Mouse (Mus musculus) gastrocnemius, postnatal 4 days (tissue): ENCODE measurements around the gene Cdh13. TPM values are rescaled to one million over a fixed set of nuclear protein-coding genes. Genes with fewer than 3 reads are reported as not detected.
A peak's percentile ranks its signal among the peaks of the same experiment; 100 is the strongest.

ENCODE experiments used
- DNase-seq, 2 experiments: peaks; one replicate each; pipeline ENCODE4 v3.0.0; 2021 to 2022; ENCODE audit warnings: low spot score in 2 of 2, mixed read lengths in 2 of 2
- total RNA-seq, 2 experiments: library from RNA; stranded (reverse); gene quantifications; 2 replicates each; pipeline ENCODE4 v1.2.3; 2021

The Cdh13 gene
- total RNA-seq, 2 experiments from 2014 or later = 136 to 141 TPM

DNA sequence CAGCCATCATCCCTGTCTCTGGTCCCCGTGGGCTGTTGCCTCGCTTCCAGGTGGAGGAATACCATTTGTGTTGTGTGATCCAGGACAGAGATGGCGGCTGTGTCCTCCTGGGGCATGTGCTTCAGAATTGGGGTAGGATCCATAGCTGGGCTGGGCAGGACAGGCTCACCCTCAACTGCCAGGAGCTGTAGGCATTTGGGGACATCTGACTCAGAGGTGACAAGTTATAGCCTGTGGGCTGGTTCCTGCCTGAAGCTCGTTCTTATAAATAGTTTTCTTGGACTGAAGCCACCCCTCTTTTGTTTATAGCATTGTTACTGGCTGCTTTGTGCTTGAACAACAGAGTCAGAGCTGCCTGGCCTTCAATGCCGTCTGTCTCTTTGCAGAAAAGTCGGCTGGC lies 6.7 kb downstream of the Cdh13 start:
- DNase-seq = no peak

DNA sequence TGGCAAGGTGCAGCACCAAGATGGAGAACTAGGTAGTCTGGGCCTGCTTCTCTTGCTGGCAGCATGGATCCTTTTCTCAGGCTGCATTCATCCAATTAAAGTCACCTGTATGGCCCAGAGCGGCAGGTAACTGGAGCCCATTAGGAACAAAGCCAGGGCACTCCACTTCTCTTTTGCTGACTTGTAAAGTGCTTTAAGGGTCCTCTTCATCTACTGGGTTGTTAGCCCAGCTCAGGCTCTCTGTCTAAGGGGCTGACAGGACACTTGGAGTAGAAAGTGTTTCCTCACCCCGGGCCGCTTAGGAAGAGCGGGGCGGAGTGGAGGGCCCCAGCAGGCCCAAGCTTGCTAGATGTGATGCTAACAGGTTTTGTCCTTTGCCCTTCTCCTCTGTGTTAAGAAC lies 12.9 kb downstream of the Cdh13 start:
- DNase-seq = no peak

DNA sequence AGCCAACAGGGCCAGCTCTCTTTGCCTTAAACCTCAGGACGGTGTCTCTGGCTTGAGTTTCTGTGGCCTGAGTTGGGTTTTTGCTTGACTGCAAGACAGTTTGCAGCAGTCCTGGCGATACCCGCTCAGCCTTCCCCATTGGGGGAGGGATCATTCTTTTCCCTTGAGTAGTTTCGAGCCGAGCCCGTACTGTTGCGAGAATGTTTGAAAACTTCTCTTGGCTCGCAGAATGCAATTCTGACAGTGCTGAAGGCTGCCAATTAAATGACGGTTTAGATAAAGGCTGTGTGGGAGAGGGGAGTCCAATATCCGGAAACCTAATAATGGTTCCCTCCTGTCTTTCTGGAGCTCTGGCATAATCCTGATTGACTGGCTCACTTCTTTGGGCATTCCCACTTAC lies 23.4 kb downstream of the Cdh13 start:
- no peak for DNase-seq

DNA sequence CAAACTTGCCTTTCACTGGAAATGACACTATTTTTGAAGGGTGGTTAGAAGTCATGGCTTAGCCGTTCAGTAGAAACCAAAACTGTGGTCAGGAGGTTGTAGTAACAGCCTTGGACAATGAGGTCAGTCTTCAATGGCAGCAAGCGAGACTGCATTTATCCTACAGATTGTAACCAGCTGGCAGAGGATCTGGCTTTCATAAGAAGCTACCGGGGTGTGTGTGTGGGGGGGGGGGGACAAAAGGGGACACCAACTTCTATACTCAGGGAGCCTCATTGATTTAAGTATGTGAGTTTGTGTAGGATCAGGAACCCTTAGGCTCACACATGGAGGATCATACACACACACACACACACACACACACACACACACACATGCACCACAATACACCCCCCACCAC lies 25.6 kb downstream of the Cdh13 start:
- DNase-seq = no peak

DNA sequence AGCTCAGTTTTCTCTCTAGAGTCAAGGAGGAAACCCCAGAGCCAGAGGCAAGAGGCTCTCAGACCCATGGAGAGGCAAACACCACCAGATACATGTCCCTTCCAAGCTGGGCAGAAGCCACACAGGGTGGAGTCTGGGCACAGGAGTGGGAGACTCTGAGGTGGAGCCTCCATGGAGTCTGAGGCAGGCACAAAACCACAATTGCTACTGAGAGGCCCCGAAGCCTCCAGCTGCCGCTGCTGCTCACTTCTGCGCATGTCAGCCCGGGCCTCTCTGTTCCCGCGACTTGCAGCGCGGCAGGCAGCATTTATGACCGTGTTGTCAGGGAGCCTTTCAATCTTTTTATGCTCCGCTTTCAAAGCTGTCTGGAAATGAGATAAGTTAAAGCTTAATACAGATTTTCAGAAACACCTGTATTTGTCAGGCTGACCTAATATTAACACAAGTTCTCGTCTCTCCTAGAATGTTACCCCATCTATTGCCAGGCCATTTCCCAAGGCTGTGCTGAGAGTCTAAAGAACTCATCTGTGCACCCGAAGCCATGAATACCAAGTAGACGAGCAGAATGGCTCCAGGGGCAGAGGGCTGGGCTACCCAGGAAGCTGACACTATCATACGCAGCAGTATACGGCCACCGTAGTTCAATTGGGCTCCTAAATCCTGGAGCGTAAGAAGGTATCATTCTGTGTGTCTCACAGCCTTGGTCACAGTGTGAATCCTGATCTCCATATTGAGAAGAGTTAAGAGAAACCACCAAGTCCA lies 30.1 kb downstream of the Cdh13 start:
- DNase-seq = peak; percentile 24 to 41

DNA sequence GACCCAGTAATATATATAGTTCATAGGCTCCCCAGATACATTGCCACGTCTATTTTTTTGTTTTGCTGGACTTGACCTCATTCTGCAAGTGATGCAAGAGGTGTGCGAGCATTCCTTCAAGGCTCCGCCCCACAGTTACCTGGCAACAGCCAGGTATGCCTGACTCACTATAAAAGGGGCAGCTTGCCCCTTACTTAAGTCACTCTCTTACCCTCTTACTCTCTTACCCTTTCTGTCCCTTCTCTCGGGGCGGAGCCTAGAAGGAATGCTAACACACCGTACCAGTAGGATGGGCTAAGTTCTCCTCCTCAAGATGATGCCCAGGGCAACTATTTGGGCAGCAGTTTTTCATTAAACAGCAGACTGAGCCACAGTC lies 30.6 kb downstream of the Cdh13 start:
- DNase-seq = no peak

DNA sequence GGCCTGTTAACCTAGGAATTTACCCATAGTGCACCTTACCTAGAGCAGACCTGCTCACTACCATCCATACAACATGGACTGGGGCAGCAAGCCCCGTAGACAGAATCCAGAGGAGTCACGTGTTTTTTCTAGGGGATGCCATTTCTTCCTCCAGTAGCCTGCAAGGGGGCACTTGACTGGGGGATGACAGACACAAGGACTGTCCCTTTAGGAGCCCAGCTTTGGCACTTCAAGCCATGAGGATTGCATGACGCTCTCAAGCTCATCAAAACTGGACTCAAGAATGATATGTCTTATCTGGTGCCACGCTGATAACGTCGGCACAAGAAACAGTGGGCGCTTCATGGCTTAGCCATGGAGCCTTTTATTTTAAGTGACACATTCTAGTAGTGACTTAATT lies 31.4 kb downstream of the Cdh13 start:
- DNase-seq = no peak

DNA sequence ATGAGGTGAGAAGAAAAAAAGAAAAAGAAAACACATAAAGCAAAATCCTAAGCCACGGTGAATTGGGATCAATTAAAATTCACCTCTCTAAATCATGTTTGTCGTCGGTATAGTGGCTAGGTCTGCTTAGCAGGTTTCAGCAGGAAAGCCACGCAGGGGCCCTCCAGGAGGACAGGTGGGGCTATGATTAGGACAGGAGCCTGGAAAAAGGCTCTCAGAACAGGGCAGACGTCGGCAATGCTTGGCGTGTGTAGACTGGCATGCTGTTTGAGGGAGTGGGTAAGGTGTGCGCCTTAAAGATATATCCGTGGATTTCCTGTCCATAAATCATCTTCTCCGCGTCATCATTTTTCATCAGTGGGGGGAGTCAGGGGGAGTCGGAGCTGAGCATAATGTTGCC lies 32.9 kb downstream of the Cdh13 start:
- DNase-seq = no peak

DNA sequence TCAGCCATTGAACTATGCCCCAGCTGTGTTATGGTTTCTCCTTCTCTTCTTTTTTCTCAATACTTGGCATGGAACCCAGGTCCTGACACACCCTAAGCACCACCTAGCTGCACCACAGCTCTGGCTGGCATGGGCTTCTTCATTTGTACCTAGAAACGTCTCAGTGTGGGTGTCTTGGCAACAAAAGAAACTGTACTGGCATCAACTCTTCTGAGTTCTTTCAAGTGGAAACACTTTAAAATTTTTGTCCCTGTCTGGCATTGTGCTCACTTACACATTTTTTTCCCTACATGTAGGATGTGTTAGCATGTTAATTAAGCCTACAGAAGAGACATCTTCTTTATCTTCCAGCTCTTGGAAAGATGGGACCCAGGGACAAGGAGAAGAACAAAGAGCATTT lies 37.0 kb downstream of the Cdh13 start:
- DNase-seq = no peak

DNA sequence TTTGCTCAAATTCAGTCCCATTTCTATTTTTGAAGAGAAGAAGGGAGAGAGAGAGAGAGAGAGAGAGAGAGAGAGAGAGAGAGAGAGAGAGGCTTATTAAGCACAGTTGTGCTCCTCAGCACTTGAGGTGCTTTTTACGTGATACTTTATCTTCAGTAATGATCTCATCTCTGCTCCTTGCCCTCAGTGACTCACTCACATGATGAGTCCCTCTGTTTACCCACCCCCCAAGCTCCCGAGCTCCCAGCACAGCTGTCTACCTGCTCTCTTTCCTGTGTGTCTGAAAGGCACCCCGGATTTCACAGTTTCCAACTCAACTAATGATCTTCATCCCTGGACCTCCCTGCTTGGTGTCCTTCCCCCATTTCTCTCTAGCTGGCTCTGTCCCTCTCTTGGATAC lies 39.9 kb downstream of the Cdh13 start:
- no peak for DNase-seq

DNA sequence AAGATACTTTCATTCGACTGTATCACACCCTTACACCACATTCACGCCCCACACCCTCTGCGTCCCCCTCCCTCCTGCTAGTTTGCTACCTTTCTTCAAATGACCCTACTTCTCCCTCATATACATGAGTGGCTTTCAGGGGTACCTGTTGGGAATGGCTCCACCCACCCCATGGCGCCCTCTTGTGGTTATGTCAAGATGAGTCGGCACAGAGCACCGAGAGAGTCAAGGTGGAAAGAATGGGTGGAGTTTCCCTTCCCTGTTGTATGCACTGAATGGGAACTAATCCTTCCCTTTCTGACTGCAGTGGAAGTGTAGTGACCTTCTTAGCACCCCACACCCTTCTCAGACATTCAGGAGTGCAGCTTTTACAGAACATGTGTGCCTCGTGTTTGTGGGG lies 51.4 kb downstream of the Cdh13 start:
- DNase-seq = no peak

DNA sequence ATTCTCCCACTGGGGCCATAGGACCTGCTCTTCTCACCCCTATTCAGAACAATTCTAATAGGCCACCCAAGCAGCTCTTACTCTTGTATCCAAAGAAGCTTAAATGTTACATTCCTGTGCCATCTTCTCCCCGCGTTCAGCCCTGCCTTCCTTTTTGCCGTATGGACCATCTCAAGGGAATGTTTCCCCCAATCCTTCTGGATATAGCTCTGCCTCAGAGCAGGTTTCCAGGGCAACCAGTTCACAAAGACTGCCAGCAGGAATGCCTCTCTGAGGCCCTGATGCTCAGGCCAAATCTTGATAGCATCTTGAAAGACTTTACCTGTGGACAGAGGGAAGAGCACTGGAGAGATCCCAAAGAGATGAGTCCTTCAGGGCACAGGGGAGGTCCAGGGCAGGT lies 56.2 kb downstream of the Cdh13 start:
- no peak for DNase-seq

DNA sequence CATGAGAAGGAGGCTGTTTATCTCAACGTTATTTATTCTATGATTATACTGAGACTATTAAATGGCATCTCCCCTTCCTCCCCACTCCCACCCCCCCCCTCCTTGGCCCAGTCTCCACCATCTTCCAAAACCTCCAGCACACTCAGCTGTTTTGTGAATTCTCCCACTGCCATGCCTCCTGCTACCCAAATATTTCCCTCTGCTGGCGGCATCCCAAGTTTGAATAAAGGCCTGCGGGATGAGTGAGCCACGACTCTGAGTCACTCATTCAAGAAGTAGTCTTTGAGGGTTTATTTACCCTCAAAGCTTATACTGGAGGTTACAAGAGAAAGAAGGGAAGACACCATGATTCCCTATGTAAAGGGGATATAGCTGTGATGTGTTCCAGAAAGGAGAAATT lies 59.7 kb downstream of the Cdh13 start:
- no peak for DNase-seq

DNA sequence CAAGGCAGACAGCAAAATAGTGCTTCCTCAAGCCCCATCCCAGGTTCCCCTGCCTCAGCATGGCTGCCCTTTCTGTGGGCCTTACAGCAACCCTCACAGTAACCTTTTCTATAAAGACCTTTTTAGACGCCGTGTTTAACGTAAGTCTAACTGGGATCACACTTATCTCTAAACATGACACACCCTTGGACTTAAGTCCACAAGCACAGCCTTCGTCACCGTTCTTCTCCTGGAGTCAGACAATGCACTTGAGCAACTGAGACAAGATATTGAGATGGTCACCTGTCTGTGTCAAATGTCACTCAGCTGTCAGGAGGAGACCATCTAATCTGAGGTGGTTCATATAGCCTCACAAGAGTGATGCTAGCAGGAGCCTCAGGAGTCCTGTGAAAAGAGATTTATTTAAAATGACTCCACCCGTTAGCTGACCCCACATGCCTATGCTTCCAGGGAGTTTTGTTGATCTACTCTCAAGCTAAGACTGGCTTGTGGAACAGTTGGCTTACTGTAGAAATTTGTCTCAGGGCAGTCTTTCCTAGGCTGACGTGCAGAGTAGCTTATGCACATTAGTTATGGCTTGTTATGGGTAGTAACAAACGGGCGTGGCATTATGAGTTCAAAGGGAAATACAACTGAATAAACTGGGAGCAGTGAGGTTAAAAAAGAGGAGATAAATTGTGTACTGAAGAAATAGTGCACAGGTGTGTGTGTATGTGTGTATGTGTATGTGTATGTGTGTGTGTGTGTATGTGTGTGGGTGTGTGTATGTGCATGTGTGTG lies 65.4 kb downstream of the Cdh13 start:
- DNase-seq = no peak

DNA sequence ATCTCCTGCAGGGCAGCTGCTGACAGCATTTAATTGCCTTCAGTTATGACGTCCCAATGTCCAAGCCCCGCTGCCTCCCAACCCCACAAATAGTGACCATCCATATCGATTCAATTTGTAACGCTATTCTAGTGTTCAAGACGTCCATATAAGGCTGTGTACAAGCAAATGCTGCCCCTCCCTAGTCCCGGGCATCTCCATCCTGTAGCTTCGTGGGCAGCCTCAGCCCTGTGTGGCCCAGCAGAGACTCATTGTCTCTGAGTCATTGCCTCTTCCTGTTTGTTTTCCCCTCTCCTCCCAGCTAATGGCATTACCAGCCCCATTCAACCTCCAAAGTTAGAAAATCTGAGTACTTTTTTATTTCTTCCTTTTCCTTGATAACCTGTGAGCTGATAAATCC lies 66.6 kb downstream of the Cdh13 start:
- no peak for DNase-seq

DNA sequence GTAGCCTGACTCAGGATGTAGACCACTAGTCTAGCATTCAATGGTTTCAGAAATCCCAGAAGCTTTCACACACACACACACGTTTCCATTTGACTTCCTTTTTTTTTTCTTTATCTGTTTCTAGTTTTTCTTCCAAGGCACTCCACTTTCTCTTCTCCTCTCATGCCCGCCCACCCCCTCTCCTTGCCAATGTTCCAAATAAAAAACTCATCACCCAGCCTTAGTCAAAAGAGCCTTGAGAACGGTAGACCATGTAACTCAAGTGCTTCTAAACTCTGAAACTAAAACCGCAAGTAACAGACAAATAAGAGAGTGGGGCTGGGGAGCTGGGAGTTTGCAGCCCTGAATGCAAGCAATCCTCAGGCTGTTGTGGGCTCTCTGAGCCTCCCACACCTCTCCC lies 69.5 kb downstream of the Cdh13 start:
- DNase-seq = no peak

DNA sequence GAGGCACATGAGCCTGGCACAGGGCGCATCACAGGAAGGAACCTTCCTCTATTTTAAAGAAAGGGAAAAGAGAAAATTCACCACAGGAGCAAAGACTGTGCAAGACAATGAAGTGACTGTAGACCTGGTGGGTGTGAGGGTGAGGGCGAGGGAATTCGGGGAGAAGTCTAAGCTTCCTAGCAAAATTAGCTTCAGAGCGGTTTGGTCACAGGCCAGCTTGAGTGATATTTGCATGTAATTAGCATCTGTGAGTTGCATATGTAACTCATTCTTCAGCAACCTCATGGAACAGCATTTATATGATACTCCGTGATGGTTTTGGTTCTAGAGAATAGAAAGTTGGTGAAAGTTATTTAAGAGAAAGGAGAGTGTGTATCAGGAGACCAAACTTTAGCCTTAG lies 73.5 kb downstream of the Cdh13 start:
- no peak for DNase-seq

DNA sequence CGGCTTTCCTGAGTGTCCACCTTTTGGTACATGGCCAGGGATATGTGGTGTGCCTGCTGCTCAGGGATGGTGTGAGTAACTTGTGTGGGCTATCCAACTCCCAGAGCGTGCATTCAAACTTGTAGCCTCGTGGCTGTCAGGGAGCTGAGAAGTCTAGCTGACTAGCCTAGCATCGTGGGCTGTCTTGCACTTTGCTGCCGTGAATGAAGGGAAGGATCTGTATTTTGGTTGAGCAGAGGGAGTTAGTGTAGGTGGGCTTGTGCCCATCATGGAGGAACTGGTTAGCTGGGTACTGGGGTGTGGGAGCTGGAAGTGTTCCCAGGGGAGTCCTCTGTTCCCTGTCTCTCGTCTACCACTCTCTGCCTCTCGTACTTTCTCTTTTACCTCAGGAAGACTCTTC lies 74.1 kb downstream of the Cdh13 start:
- no peak for DNase-seq

DNA sequence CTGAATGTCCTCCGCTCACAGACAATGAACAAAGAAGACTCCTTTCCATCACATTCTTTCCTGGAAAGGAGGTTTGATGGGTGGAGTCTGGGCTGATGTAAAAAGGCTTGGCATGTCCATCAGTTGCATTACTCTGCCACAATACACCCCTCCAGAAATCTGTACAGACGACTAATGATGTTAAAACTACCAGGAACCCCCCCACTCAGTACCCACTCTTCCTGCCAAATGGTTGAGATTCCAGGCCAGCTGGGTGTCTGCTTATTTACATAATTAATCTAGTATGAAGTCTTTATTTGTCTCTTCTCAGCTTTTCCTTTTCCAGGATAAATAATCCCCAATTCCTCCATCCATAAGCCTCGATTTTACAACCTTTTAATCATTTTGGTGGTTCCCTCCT lies 80.2 kb downstream of the Cdh13 start:
- no peak for DNase-seq

DNA sequence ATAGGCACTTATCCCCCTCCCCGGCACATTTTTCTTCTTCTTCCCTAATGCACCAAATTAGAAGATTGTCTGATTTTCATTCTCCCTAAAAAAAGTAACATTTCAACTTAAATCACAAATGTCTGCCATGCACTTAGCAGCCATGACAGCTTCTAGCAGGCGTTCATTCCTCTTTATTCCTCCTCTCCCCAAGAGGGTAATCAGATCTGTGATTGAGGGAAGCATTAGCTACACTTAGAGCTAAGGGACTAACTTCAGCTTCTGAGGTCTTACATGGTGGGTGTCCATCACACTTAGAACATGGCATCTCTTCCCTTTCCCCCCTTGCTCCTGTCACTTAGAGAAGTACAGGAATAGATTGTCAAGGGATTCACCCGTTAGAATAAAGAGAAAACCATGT lies 89.6 kb downstream of the Cdh13 start:
- DNase-seq = no peak

DNA sequence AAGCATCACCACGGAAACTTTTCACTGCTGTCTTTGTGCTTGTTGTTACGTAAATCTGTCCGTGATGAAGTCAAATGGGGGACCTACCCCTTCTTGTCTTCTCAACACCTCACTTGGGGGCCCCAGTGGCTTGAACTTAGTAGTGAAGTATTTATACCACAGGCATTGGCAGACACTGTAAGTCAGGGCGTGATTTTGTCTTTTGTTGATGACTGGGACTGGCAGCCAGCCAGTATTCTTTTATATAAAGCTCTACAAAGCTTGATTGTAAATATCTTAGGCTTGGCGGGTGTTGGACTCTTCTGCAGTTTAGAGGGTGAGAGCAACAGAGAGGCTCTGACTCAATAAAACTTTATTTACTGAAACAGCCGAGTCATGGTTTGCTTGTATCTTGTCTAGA lies 91.2 kb downstream of the Cdh13 start:
- DNase-seq = no peak

DNA sequence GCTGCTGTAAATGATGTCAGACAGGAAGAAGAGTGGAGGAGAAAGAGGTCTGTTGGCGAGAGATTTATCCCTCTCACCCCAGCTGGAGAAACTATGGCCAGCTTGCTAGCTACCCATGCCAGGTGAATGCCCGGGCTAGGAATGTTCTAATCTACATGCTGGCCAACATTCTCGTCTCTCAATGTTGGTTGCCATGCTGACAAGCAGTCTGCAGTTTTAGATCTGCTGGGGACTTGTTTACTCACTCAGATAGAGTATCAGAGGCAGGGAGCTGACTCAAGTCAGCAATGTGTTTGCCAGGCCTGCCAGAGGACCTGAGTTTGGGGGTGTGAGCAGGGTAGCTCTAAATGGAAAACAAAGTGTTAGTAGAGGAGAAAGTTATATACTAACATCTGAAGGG lies 93.3 kb downstream of the Cdh13 start:
- DNase-seq = no peak

DNA sequence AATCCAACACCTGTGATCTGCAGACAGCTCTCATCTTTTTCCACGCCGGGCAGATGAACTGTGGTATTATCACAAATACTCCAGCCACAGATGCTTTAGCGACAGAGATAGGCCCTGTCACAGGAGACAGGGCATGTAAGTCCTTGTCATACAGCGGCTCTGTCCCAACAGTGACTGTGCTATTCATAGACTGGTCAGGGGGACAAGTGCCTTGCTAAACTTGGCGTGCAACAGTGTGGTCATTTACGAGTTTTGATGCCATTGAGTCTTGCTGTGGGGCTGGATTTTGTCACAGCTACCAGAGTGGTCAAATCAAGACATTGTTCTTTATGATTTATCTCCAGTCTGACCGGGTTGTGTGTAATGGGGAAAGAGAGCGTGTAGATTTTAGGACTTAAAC lies 95.5 kb downstream of the Cdh13 start:
- DNase-seq = no peak
